Mouse (Mus musculus) left cerebral cortex, postnatal 10 days (tissue): ENCODE data around the gene Csf2rb. TPM values are rescaled to one million over a fixed set of nuclear protein-coding genes. Genes with fewer than 3 reads are reported as not detected.

ENCODE experiments used
- DNase-seq, 2 experiments: peaks; one replicate each; pipeline ENCODE4 v3.0.0; 2021 to 2022; ENCODE audit warnings: low spot score in 2 of 2, mixed read lengths in 1 of 2; ENCODE audit errors: extremely low spot score in 1 of 2
- intact Hi-C: fragments of 180-260 bp; cut with DNase I; formaldehyde crosslinking; loops from one replicate; pipeline ENCODE4 v1.15.1; 2025
- microRNA-seq: library from miRNA; unstranded; fragments of <30 nt; microRNA quantifications from one replicate; pipeline ENCODE4 v1.2.0, GENCODE M21; 2022
- total RNA-seq, 2 experiments: library from RNA; stranded (reverse); gene quantifications; 2 replicates each; pipeline ENCODE4 v1.2.3; 2021

Csf2rb gene
- total RNA-seq, 2 experiments from 2014 or later, result 2.3 TPM

DNA sequence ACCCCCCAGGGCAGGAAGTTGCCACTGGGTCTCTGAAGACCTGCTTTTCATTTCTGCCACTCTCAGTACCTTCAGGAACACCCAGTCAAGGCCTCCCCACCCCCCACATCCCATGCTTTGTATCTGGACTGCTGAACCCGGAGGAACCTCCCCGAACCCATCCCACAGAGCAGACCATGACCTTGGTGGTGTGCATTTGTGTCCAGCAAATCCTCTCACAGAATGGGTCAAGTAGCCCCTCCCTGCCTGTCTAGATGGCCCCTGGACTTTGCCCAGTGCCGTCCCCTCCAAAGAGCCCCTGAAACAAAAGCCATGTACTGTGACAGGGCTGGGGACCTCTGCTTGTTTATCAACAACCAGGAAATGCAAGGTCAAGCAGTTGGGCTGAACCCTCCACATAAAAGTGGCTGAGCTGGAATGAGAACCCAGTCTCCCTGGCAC lies 77.8 kb downstream of the Csf2rb start:
- intact Hi-C loops, result no loop called here
- no peak for DNase-seq

Small RNA genes within 50 kb of the gene (microRNA-seq; reads per million reads assigned to microRNA genes)
- not detected for gene Mir7676-1
- not detected for gene Mir7676-2

Other genes starting within 250 kb of the Csf2rb start
- gene Cacng2, start 205.7 kb upstream of the Csf2rb start, total RNA-seq, result 10 to 100 TPM; 53.3 to 55.1 TPM
- 10 to 100 TPM; 39.3 to 39.9 TPM for gene Ift27, start 151.6 kb upstream of the Csf2rb start, total RNA-seq
- 1 to 10 TPM; 4.4 to 5.0 TPM for gene Pvalb, start 119.4 kb upstream of the Csf2rb start, total RNA-seq
- gene Ncf4, start 81.0 kb upstream of the Csf2rb start, total RNA-seq, result 1 to 10 TPM in 1 of 2 experiments, under 1 TPM in 1; 0.89 to 1.0 TPM
- under 1 TPM; 0.69 to 0.77 TPM for gene Csf2rb2, start 20.0 kb upstream of the Csf2rb start, total RNA-seq
- gene Tex33, start 70.2 kb downstream of the Csf2rb start, total RNA-seq, result under 1 TPM; 0.39 to 0.51 TPM
- gene Tst, start 80.2 kb downstream of the Csf2rb start, total RNA-seq, result 10 to 100 TPM; 33.8 to 42.9 TPM
- gene Mpst, start 80.7 kb downstream of the Csf2rb start, total RNA-seq, result 10 to 100 TPM; 56.3 to 56.5 TPM
- gene Kctd17, start 102.8 kb downstream of the Csf2rb start, total RNA-seq, result 100 to 1,000 TPM; 239 to 255 TPM
- gene Tmprss6, start 142.9 kb downstream of the Csf2rb start, total RNA-seq, result not detected
- under 1 TPM in 1 of 2 experiments, not detected in 1; 0.17 TPM for gene Il2rb, start 169.5 kb downstream of the Csf2rb start, total RNA-seq
- gene C1qtnf6, start 205.7 kb downstream of the Csf2rb start, total RNA-seq, result 10 to 100 TPM; 14.4 to 15.9 TPM
- 10 to 100 TPM; 12.9 to 14.4 TPM for gene Sstr3, start 218.9 kb downstream of the Csf2rb start, total RNA-seq
- gene Rac2, start 247.0 kb downstream of the Csf2rb start, total RNA-seq, result 1 to 10 TPM; 1.6 to 2.1 TPM